9 mouse cellular contexts compared by ENCODE assay signal in genomic region chr17:28006208-28006607, GRCm38 (mm10).
A peak's percentile ranks its signal among the peaks of the same experiment; 100 is the strongest.
DNase-seq lines count a peak whose midpoint lies in the region; ATAC-seq and TF ChIP-seq lines count a peak whose summit lies in the region.
"Had no signal": no experiment of that assay in that cellular context is flagged by ENCODE, and none has a peak within 500 bp of the region (broad histone marks: within the 10 kb centered on the region; RNA-seq: fewer than 3 reads in every experiment).

No protein-coding gene starts in this region.

- peak overlapping the region; percentile 90 for H3K27ac ChIP-seq in heart, embryonic 13.5 days (replicated peaks)
- H3K27ac ChIP-seq in midbrain, postnatal 0 days (ENCODE audit: low read depth, low read length), result peak overlapping the region; percentile 2; the same call in 1 of the 2 replicates
- H3K27ac ChIP-seq in midbrain, embryonic 13.5 days, result no peak overlapping the region
- H3K27ac ChIP-seq in limb, embryonic 11.5 days (replicated peaks; ENCODE audit: low read depth, low read length), result peak overlapping the region; percentile 86; the same call in 1 of the 2 replicates
- H3K27ac ChIP-seq in stomach, embryonic 16.5 days (ENCODE audit: low read length), result peak overlapping the region; percentile 94

- H3K4me2 ChIP-seq in heart, embryonic 13.5 days, result peak overlapping the region; percentile 65; the same call in 1 of the 2 replicates
- no peak overlapping the region for H3K4me2 ChIP-seq in midbrain, postnatal 0 days (ENCODE audit: low read depth, low read length, poor library complexity, severe bottlenecking)
- no peak overlapping the region for H3K4me2 ChIP-seq in midbrain, embryonic 13.5 days (replicated peaks)
- no peak overlapping the region for H3K4me2 ChIP-seq in limb, embryonic 11.5 days (ENCODE audit: low read depth, severe bottlenecking)
- H3K4me2 ChIP-seq in stomach, embryonic 16.5 days (ENCODE audit: low read depth, low read length), result peak overlapping the region; percentile 55; the same call in 1 of the 2 replicates

- peak overlapping the region; percentile 78 for H3K9ac ChIP-seq in heart, embryonic 13.5 days
- no peak overlapping the region for H3K9ac ChIP-seq in midbrain, postnatal 0 days (replicated peaks; ENCODE audit: low read length, poor library complexity, severe bottlenecking)
- no peak overlapping the region for H3K9ac ChIP-seq in midbrain, embryonic 13.5 days (replicated peaks)
- peak overlapping the region; percentile 0; the same call in 1 of the 2 replicates for H3K9ac ChIP-seq in limb, embryonic 11.5 days (ENCODE audit: low read length)
- peak overlapping the region; percentile 72 for H3K9ac ChIP-seq in stomach, embryonic 16.5 days (ENCODE audit: low read length)

- ATAC-seq in heart, embryonic 13.5 days (ENCODE audit: extremely low read depth, insufficient number of reproducible peaks, low FRiP score, low TSS enrichment), result no peak
- no peak for ATAC-seq in midbrain, postnatal 0 days (ENCODE audit: low FRiP score)
- ATAC-seq in midbrain, embryonic 13.5 days, result no peak
- ATAC-seq in limb, embryonic 11.5 days (ENCODE audit: insufficient number of reproducible peaks, low FRiP score, low TSS enrichment, low read depth), result no peak
- no peak for ATAC-seq in stomach, embryonic 16.5 days (ENCODE audit: insufficient read depth, low FRiP score)

- peaks cover 3% of the 10 kb centered on the region; the same call in 1 of the 2 replicates for H3K36me3 ChIP-seq in heart, embryonic 13.5 days
- H3K36me3 ChIP-seq in midbrain, postnatal 0 days (ENCODE audit: insufficient read depth, low read length), result peaks cover 18% of the 10 kb centered on the region
- H3K36me3 ChIP-seq in midbrain, embryonic 13.5 days, result peaks cover 35% of the 10 kb centered on the region
- H3K36me3 ChIP-seq in limb, embryonic 11.5 days (ENCODE audit: control insufficient read depth, insufficient read depth, low read length), result no peaks in the 10 kb centered on the region; the same call in 1 of the 2 replicates
- H3K36me3 ChIP-seq in stomach, embryonic 16.5 days (ENCODE audit: control insufficient read depth, insufficient read depth, low read length), result no peaks in the 10 kb centered on the region

- no peaks in the 10 kb centered on the region for H3K9me3 ChIP-seq in heart, embryonic 13.5 days
- no peaks in the 10 kb centered on the region for H3K9me3 ChIP-seq in midbrain, postnatal 0 days (ENCODE audit: low read length)
- H3K9me3 ChIP-seq in midbrain, embryonic 13.5 days, result no peaks in the 10 kb centered on the region
- no peaks in the 10 kb centered on the region for H3K9me3 ChIP-seq in limb, embryonic 11.5 days (ENCODE audit: control insufficient read depth, low read length)
- H3K9me3 ChIP-seq in stomach, embryonic 16.5 days (replicated peaks; ENCODE audit: control insufficient read depth, low read length), result no peaks in the 10 kb centered on the region

- H3K4me3 ChIP-seq in heart, embryonic 13.5 days, result no peak overlapping the region
- H3K4me3 ChIP-seq in midbrain, postnatal 0 days (ENCODE audit: low read depth, low read length), result no peak overlapping the region
- no peak overlapping the region for H3K4me3 ChIP-seq in midbrain, embryonic 13.5 days (replicated peaks)
- H3K4me3 ChIP-seq in limb, embryonic 11.5 days (ENCODE audit: low read depth, low read length), result no peak overlapping the region
- no peak overlapping the region for H3K4me3 ChIP-seq in stomach, embryonic 16.5 days (replicated peaks; ENCODE audit: low read length)

- intact Hi-C loops in heart, postnatal 25 days (cut with DNase I), result loop anchor here (2.0 to 5.0 kb wide), 2 partner anchors 23 to 36 kb away; no protein-coding TSS in a partner anchor

- TF ChIP-seq CTCF in midbrain, postnatal 0 days (IDR thresholded peaks at IDR 0.05), result no peak

- H3K4me1 ChIP-seq in heart, embryonic 13.5 days, result peaks cover 55% of the 10 kb centered on the region
- H3K4me1 ChIP-seq in midbrain, postnatal 0 days (ENCODE audit: insufficient read depth, low read length), result no peaks in the 10 kb centered on the region
- H3K4me1 ChIP-seq in midbrain, embryonic 13.5 days (replicated peaks), result peaks cover 37% of the 10 kb centered on the region
- H3K4me1 ChIP-seq in limb, embryonic 11.5 days (ENCODE audit: control insufficient read depth, insufficient read depth, low read length), result peaks cover 27% of the 10 kb centered on the region
- H3K4me1 ChIP-seq in stomach, embryonic 16.5 days (ENCODE audit: control insufficient read depth, insufficient read depth, low read length), result peaks cover 54% of the 10 kb centered on the region

- no peaks in the 10 kb centered on the region for H3K27me3 ChIP-seq in heart, embryonic 13.5 days (replicated peaks)
- no peaks in the 10 kb centered on the region for H3K27me3 ChIP-seq in midbrain, postnatal 0 days (ENCODE audit: insufficient read depth, low read length)
- no peaks in the 10 kb centered on the region for H3K27me3 ChIP-seq in midbrain, embryonic 13.5 days
- H3K27me3 ChIP-seq in limb, embryonic 11.5 days (ENCODE audit: control insufficient read depth, insufficient read depth, low read length), result no peaks in the 10 kb centered on the region
- H3K27me3 ChIP-seq in stomach, embryonic 16.5 days (ENCODE audit: control insufficient read depth, insufficient read depth, low read length), result no peaks in the 10 kb centered on the region

- no peak for DNase-seq in heart, postnatal 25 days (ENCODE audit: low spot score)
- no peak for DNase-seq in midbrain, postnatal 0 days (ENCODE audit: low spot score)
- no peak for DNase-seq in limb, embryonic 11.5 days (ENCODE audit: low spot score)
- no peak for DNase-seq in adrenal gland, postnatal 14 days
- no peak for DNase-seq in urinary bladder, postnatal 4 days (ENCODE audit: low spot score in 2 of 2)
- DNase-seq: kidney, adult 11 months had no signal

- 77% methylated on average over 8 of the region's 8 CpGs for WGBS in heart, embryonic 13.5 days
- 84% methylated on average over 8 of the region's 8 CpGs for WGBS in midbrain, postnatal 0 days
- 92% methylated on average over 8 of the region's 8 CpGs for WGBS in midbrain, embryonic 13.5 days
- WGBS in limb, embryonic 11.5 days, result 60% methylated on average over 8 of the region's 8 CpGs
- WGBS in stomach, embryonic 16.5 days, result 59% methylated on average over 8 of the region's 8 CpGs

Comparison
In these comparisons a context has a peak if more than half of its experiments do, and no peak if none do; other contexts are left out.
1. H3K4me2 ChIP-seq: peak in heart, embryonic 13.5 days (single experiment) and stomach, embryonic 16.5 days (single experiment); none in midbrain, postnatal 0 days (single experiment), midbrain, embryonic 13.5 days (single experiment) and limb, embryonic 11.5 days (single experiment).
2. H3K9ac ChIP-seq: peak in heart, embryonic 13.5 days (single experiment), limb, embryonic 11.5 days (single experiment) and stomach, embryonic 16.5 days (single experiment); none in midbrain, postnatal 0 days (single experiment) and midbrain, embryonic 13.5 days (single experiment).